Mouse (Mus musculus): ENCODE data around the gene Rabgap1l. TPM values are rescaled to one million over a fixed set of nuclear protein-coding genes. Genes with fewer than 3 reads are reported as not detected.

Gene Rabgap1l
- polyA plus RNA-seq, 1 experiment from 2014 or later, result 13.6 TPM

GRCm38 (mm10) chr1:160273133-160273743, 519.8 kb downstream of the Rabgap1l start:
- Histone ChIP-seq H3K27ac (replicated peaks; ENCODE audit: low read depth, low read length) (no peak overlapping the region), H3K4me1 (ENCODE audit: control insufficient read depth, insufficient read depth, low read length) (no peaks in the 10 kb centered on the region), H3K9me3 (replicated peaks; ENCODE audit: control insufficient read depth, low read length) (no peaks in the 10 kb centered on the region), H3K27me3 (ENCODE audit: control insufficient read depth, insufficient read depth, low read length) (no peaks in the 10 kb centered on the region), H3K4me2 (ENCODE audit: low read depth, low read length) (no peak overlapping the region), H3K4me3 (ENCODE audit: low read depth, low read length) (no peak overlapping the region), H3K36me3 (replicated peaks; ENCODE audit: control insufficient read depth, insufficient read depth, low read depth, low read length) (no peaks in the 10 kb centered on the region), H3K9ac (replicated peaks; ENCODE audit: low read length) (no peak overlapping the region)
- 84% methylated on average over 7 of the region's 7 CpGs for WGBS
- DNase-seq (ENCODE audit: low spot score) (no peak), ATAC-seq (replicated peaks; ENCODE audit: insufficient number of reproducible peaks, low FRiP score, low TSS enrichment, low read depth) (no peak)

DNA sequence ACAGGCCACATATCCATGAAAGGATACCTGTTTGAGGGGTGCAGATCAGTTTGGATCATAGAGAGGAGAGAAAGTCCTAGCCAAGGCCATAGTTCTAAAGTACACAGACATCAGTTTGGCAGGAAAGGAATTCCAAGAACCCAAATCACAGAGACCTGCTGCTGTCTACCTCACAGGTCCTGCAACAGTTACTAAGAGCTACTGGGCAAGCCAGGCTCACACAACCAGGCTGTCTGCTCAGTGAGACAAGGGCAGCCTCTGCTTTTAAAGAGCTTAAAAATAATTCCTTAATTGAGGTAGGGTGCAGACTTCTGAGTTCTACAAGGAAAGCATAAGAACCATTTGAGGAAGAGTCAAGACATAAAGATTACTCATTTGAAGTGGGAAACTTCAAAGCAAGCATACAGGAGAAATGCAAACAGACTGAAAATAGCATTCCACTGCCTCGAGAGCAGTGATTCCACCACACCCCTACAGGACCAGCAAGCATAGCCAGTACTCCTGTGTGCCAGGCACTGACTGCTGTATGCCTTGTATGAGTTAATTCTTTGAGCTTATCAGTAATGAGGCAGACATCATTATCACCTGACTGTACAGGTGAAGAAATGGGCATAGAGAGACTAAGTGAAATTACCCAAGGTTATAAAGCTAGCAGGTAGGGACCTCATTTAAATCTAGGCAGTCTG, 521.6 kb downstream of the Rabgap1l start:
- H3K27ac ChIP-seq (replicated peaks; ENCODE audit: low read depth, low read length), result no peak overlapping the region
- no peak overlapping the region for H3K9ac ChIP-seq (replicated peaks; ENCODE audit: low read length)
- no peak overlapping the region for H3K4me2 ChIP-seq (ENCODE audit: low read depth, low read length)
- H3K4me3 ChIP-seq (ENCODE audit: low read depth, low read length), result no peak overlapping the region
- no peaks in the 10 kb centered on the region for H3K36me3 ChIP-seq (replicated peaks; ENCODE audit: control insufficient read depth, insufficient read depth, low read depth, low read length)
- ATAC-seq (replicated peaks; ENCODE audit: insufficient number of reproducible peaks, low FRiP score, low TSS enrichment, low read depth), result no peak
- no peaks in the 10 kb centered on the region for H3K4me1 ChIP-seq (ENCODE audit: control insufficient read depth, insufficient read depth, low read length)
- WGBS, result 50% methylated on average over 1 of the region's 1 CpGs
- no peak for DNase-seq (ENCODE audit: low spot score)
- H3K27me3 ChIP-seq (ENCODE audit: control insufficient read depth, insufficient read depth, low read length), result no peaks in the 10 kb centered on the region
- H3K9me3 ChIP-seq (replicated peaks; ENCODE audit: control insufficient read depth, low read length), result no peaks in the 10 kb centered on the region

DNA sequence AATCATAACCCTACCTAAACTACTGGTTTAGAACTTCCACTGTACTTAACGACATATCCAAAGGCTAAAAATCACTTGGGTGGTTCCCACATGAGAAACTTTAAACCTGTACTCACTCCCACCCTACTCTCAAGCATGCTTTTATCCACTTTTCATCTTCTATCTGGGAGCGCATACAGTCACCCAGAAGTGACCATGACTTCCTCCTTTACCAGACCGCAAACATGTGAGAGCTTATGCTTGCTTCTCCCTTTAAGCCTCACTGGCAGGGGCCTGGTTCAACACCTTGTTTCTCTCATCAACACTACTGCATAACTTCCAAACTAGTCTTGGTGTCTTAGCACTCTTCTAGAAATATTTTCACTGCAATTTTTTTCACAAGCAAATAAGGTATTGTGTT, 524.7 kb downstream of the Rabgap1l start:
- Histone ChIP-seq H3K9me3 (replicated peaks; ENCODE audit: control insufficient read depth, low read length) (no peaks in the 10 kb centered on the region), H3K36me3 (replicated peaks; ENCODE audit: control insufficient read depth, insufficient read depth, low read depth, low read length) (no peaks in the 10 kb centered on the region), H3K4me1 (ENCODE audit: control insufficient read depth, insufficient read depth, low read length) (no peaks in the 10 kb centered on the region), H3K4me2 (ENCODE audit: low read depth, low read length) (no peak overlapping the region), H3K4me3 (ENCODE audit: low read depth, low read length) (no peak overlapping the region), H3K27ac (replicated peaks; ENCODE audit: low read depth, low read length) (no peak overlapping the region), H3K9ac (replicated peaks; ENCODE audit: low read length) (no peak overlapping the region), H3K27me3 (ENCODE audit: control insufficient read depth, insufficient read depth, low read length) (no peaks in the 10 kb centered on the region)
- ATAC-seq (replicated peaks; ENCODE audit: insufficient number of reproducible peaks, low FRiP score, low TSS enrichment, low read depth), result no peak
- DNase-seq (ENCODE audit: low spot score), result no peak
- 78% methylated on average over 3 of the region's 3 CpGs for WGBS

DNA sequence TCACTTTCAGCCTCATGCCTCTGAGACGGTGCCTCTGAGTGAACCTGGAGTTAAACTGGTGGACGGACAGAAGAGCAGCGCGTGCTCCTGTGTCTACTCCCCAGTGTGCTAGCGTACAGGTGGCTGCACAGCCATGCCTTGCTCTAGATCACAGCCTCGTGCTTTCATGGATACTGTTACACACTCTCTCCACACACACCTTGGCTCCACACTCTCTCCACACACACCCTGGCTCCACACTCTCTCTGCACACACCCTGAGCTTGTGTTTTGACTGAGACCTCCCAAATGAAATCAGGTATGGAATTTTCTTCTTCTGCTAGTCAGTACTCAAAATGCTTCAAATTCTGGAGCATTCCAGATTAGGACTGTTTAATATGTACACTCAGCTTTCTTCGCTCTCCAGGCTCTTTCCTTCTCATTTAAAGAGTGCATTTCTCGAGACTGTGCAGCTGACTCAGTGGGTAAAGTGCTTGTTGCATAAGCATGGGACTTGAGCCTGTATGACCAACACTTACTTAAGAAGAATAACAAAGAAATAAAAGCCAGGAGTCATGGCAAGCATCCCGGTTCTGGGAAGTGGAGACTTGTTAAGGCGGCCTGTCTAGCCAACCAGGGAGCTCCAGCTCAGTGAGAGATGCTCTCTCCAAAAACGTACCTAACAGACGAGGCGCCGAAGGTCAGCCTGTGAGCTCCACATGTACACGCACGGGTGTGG, 529.2 kb downstream of the Rabgap1l start:
- H3K4me3 ChIP-seq (ENCODE audit: low read depth, low read length), result no peak overlapping the region
- no peak overlapping the region for H3K4me2 ChIP-seq (ENCODE audit: low read depth, low read length)
- H3K27me3 ChIP-seq (ENCODE audit: control insufficient read depth, insufficient read depth, low read length), result no peaks in the 10 kb centered on the region
- DNase-seq (ENCODE audit: low spot score), result no peak
- H3K27ac ChIP-seq (replicated peaks; ENCODE audit: low read depth, low read length), result no peak overlapping the region
- no peak overlapping the region for H3K9ac ChIP-seq (replicated peaks; ENCODE audit: low read length)
- H3K4me1 ChIP-seq (ENCODE audit: control insufficient read depth, insufficient read depth, low read length), result no peaks in the 10 kb centered on the region
- no peaks in the 10 kb centered on the region for H3K36me3 ChIP-seq (replicated peaks; ENCODE audit: control insufficient read depth, insufficient read depth, low read depth, low read length)
- no peaks in the 10 kb centered on the region for H3K9me3 ChIP-seq (replicated peaks; ENCODE audit: control insufficient read depth, low read length)
- WGBS, result 82% methylated on average over 16 of the region's 16 CpGs
- ATAC-seq (replicated peaks; ENCODE audit: insufficient number of reproducible peaks, low FRiP score, low TSS enrichment, low read depth), result no peak

- no peaks in the 10 kb centered on the region for H3K27me3 ChIP-seq (ENCODE audit: control insufficient read depth, insufficient read depth, low read length)
- WGBS, result 85% methylated on average over 5 of the region's 5 CpGs
- no peak overlapping the region for H3K4me3 ChIP-seq (ENCODE audit: low read depth, low read length)
- H3K9ac ChIP-seq (replicated peaks; ENCODE audit: low read length), result no peak overlapping the region
- H3K27ac ChIP-seq (replicated peaks; ENCODE audit: low read depth, low read length), result no peak overlapping the region
- H3K9me3 ChIP-seq (replicated peaks; ENCODE audit: control insufficient read depth, low read length), result no peaks in the 10 kb centered on the region
- H3K4me1 ChIP-seq (ENCODE audit: control insufficient read depth, insufficient read depth, low read length), result no peaks in the 10 kb centered on the region
- ATAC-seq (replicated peaks; ENCODE audit: insufficient number of reproducible peaks, low FRiP score, low TSS enrichment, low read depth), result no peak
- no peaks in the 10 kb centered on the region for H3K36me3 ChIP-seq (replicated peaks; ENCODE audit: control insufficient read depth, insufficient read depth, low read depth, low read length)
- H3K4me2 ChIP-seq (ENCODE audit: low read depth, low read length), result no peak overlapping the region
- DNase-seq (ENCODE audit: low spot score), result no peak
Observed at GRCm38 (mm10) chr1:160263053-160263452, 530.0 kb downstream of the Rabgap1l start.

GRCm38 (mm10) chr1:160262415-160262814, 530.6 kb downstream of the Rabgap1l start:
- WGBS, result 51% methylated on average over 4 of the region's 4 CpGs
- DNase-seq (ENCODE audit: low spot score), result no peak
- Histone ChIP-seq H3K4me1 (ENCODE audit: control insufficient read depth, insufficient read depth, low read length) (no peaks in the 10 kb centered on the region), H3K4me3 (ENCODE audit: low read depth, low read length) (no peak overlapping the region), H3K27me3 (ENCODE audit: control insufficient read depth, insufficient read depth, low read length) (no peaks in the 10 kb centered on the region), H3K4me2 (ENCODE audit: low read depth, low read length) (no peak overlapping the region), H3K27ac (replicated peaks; ENCODE audit: low read depth, low read length) (no peak overlapping the region), H3K36me3 (replicated peaks; ENCODE audit: control insufficient read depth, insufficient read depth, low read depth, low read length) (no peaks in the 10 kb centered on the region), H3K9ac (replicated peaks; ENCODE audit: low read length) (no peak overlapping the region), H3K9me3 (replicated peaks; ENCODE audit: control insufficient read depth, low read length) (no peaks in the 10 kb centered on the region)
- no peak for ATAC-seq (replicated peaks; ENCODE audit: insufficient number of reproducible peaks, low FRiP score, low TSS enrichment, low read depth)

GRCm38 (mm10) chr1:160261849-160262248, 531.2 kb downstream of the Rabgap1l start:
- WGBS, result 73% methylated on average over 2 of the region's 2 CpGs
- ATAC-seq (replicated peaks; ENCODE audit: insufficient number of reproducible peaks, low FRiP score, low TSS enrichment, low read depth) (no peak), DNase-seq (ENCODE audit: low spot score) (no peak)
- no peaks in the 10 kb centered on the region for H3K9me3 ChIP-seq (replicated peaks; ENCODE audit: control insufficient read depth, low read length)
- H3K27ac ChIP-seq (replicated peaks; ENCODE audit: low read depth, low read length), result no peak overlapping the region
- H3K4me1 ChIP-seq (ENCODE audit: control insufficient read depth, insufficient read depth, low read length), result no peaks in the 10 kb centered on the region
- no peaks in the 10 kb centered on the region for H3K27me3 ChIP-seq (ENCODE audit: control insufficient read depth, insufficient read depth, low read length)
- H3K9ac ChIP-seq (replicated peaks; ENCODE audit: low read length), result no peak overlapping the region
- no peaks in the 10 kb centered on the region for H3K36me3 ChIP-seq (replicated peaks; ENCODE audit: control insufficient read depth, insufficient read depth, low read depth, low read length)
- no peak overlapping the region for H3K4me2 ChIP-seq (ENCODE audit: low read depth, low read length)
- no peak overlapping the region for H3K4me3 ChIP-seq (ENCODE audit: low read depth, low read length)

DNA sequence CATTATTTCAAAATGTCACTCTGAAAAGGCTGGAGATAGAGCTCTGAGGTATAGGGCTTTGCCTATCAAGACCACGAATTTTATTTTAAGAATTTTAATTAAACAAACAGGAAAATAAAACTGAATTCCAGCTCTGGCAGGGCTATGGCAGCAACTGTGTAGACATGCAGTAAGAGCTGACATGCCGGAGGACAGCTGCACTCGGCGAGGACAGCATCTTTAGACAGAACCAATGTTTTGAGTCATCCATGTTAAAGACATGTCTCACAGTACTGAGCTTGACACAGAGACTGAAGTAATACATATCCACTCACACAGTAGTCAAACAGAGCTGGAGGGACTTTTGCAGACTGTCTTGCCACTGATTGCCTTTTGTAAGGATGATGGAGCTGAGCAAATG, 532.4 kb downstream of the Rabgap1l start:
- 79% methylated on average over 4 of the region's 4 CpGs for WGBS

More for the DNA sequence above, 532.4 kb downstream of the Rabgap1l start:
- no peak overlapping the region for H3K4me3 ChIP-seq (ENCODE audit: low read depth, low read length)
- no peak overlapping the region for H3K4me2 ChIP-seq (ENCODE audit: low read depth, low read length)
- H3K36me3 ChIP-seq (replicated peaks; ENCODE audit: control insufficient read depth, insufficient read depth, low read depth, low read length), result no peaks in the 10 kb centered on the region
- H3K27ac ChIP-seq (replicated peaks; ENCODE audit: low read depth, low read length), result no peak overlapping the region
- H3K4me1 ChIP-seq (ENCODE audit: control insufficient read depth, insufficient read depth, low read length), result no peaks in the 10 kb centered on the region
- H3K9ac ChIP-seq (replicated peaks; ENCODE audit: low read length), result no peak overlapping the region
- DNase-seq (ENCODE audit: low spot score), result no peak
- no peaks in the 10 kb centered on the region for H3K27me3 ChIP-seq (ENCODE audit: control insufficient read depth, insufficient read depth, low read length)
- ATAC-seq (replicated peaks; ENCODE audit: insufficient number of reproducible peaks, low FRiP score, low TSS enrichment, low read depth), result no peak
- no peaks in the 10 kb centered on the region for H3K9me3 ChIP-seq (replicated peaks; ENCODE audit: control insufficient read depth, low read length)
